Mouse (Mus musculus): ENCODE results near the gene Rag1. TPM values are rescaled to one million over a fixed set of nuclear protein-coding genes. Genes with fewer than 3 reads are reported as not detected.

The Rag1 gene
- total and polyA plus RNA-seq, 3 experiments, result under 0.01 TPM; not detected in 2

- TF ChIP-seq MAX (IDR thresholded peaks at IDR 0.05; ENCODE audit: low read length), result no peak
Observed at GRCm38 (mm10) chr2:101615464-101616305, 33.6 kb downstream of the Rag1 start (continued).

- Histone ChIP-seq H3K4me1 (ENCODE audit: control insufficient read depth in 1 of 2, insufficient read depth in 2 of 2, low read length in 2 of 2) (no peaks in the 10 kb centered on the region), H3K27ac (ENCODE audit: control insufficient read depth, low read depth, low read length) (no peak overlapping the region), H3K9me3 (replicated peaks; ENCODE audit: insufficient read depth, low read length) (no peaks in the 10 kb centered on the region), H3K36me3 (ENCODE audit: control insufficient read depth in 1 of 2, insufficient read depth in 2 of 2, low read length in 2 of 2) (no peaks in the 10 kb centered on the region), H3K9ac (ENCODE audit: control insufficient read depth, low read depth, low read length, poor library complexity, severe bottlenecking) (no peak overlapping the region), H3K4me3 (ENCODE audit: control insufficient read depth in 1 of 2, insufficient read depth in 1 of 2, low read depth in 2 of 2, low read length in 2 of 2) (no peak overlapping the region), H3K79me2 (ENCODE audit: control insufficient read depth, insufficient read depth, low read length, poor library complexity) (no peaks in the 10 kb centered on the region), H3K27me3 (ENCODE audit: control insufficient read depth in 1 of 2, insufficient read depth in 2 of 2, low read length in 2 of 2) (no peaks in the 10 kb centered on the region)
- DNase-seq (ENCODE audit: low read depth, low spot score), result no peak
- TF ChIP-seq MYC (IDR thresholded peaks at IDR 0.05; ENCODE audit: low read depth, low read length) (no peak), POLR2AphosphoS2 (IDR thresholded peaks at IDR 0.05; ENCODE audit: low read length) (no peak), ELF1 (IDR thresholded peaks at IDR 0.05; ENCODE audit: low read depth, low read length) (no peak), CTCF (IDR thresholded peaks at IDR 0.05 in 2 of 3, conservative IDR thresholded peaks at IDR 0.05 in 1 of 3; ENCODE audit: control insufficient read depth in 1 of 3, insufficient read depth in 1 of 3, low read depth in 2 of 3, low read length in 3 of 3, poor library complexity in 1 of 3, severe bottlenecking in 1 of 3) (no peak), MEF2A (IDR thresholded peaks at IDR 0.05; ENCODE audit: extremely low read depth, insufficient replicate concordance, low read depth, low read length, poor library complexity, severe bottlenecking) (no peak), UBTF (IDR thresholded peaks at IDR 0.05; ENCODE audit: borderline replicate concordance, insufficient read depth, low read depth, low read length) (no peak), MYB (IDR thresholded peaks at IDR 0.05; ENCODE audit: low read depth, low read length) (no peak)
Observed at GRCm38 (mm10) chr2:101610861-101611260, 38.4 kb downstream of the Rag1 start.

GRCm38 (mm10) chr2:101608232-101608894, 40.9 kb downstream of the Rag1 start:
- no peaks in the 10 kb centered on the region for H3K79me2 ChIP-seq (ENCODE audit: control insufficient read depth, insufficient read depth, low read length, poor library complexity)
- no peak for DNase-seq (ENCODE audit: low read depth, low spot score)
- no peak overlapping the region for H3K4me3 ChIP-seq (ENCODE audit: control insufficient read depth in 1 of 2, insufficient read depth in 1 of 2, low read depth in 2 of 2, low read length in 2 of 2)
- H3K9me3 ChIP-seq (replicated peaks; ENCODE audit: insufficient read depth, low read length), result no peaks in the 10 kb centered on the region
- no peaks in the 10 kb centered on the region for H3K36me3 ChIP-seq (ENCODE audit: control insufficient read depth in 1 of 2, insufficient read depth in 2 of 2, low read length in 2 of 2)
- TF ChIP-seq USF2 (IDR thresholded peaks at IDR 0.05; ENCODE audit: borderline replicate concordance in 1 of 2, insufficient read depth in 1 of 2, low read depth in 1 of 2, low read length in 2 of 2) (no peak), POLR2A (IDR thresholded peaks at IDR 0.05; ENCODE audit: control insufficient read depth in 1 of 2, insufficient read depth in 1 of 2, low read depth in 1 of 2, low read length in 2 of 2, poor library complexity in 1 of 2) (no peak), KAT2A (conservative IDR thresholded peaks at IDR 0.05; ENCODE audit: low read depth, low read length) (no peak), POLR2AphosphoS5 (IDR thresholded peaks at IDR 0.05; ENCODE audit: borderline replicate concordance, low read depth, low read length) (no peak), ZKSCAN1 (IDR thresholded peaks at IDR 0.05; ENCODE audit: low read depth, low read length) (no peak), MAX (IDR thresholded peaks at IDR 0.05; ENCODE audit: low read length) (no peak), MYB (IDR thresholded peaks at IDR 0.05; ENCODE audit: low read depth, low read length) (no peak), EP300 (IDR thresholded peaks at IDR 0.05; ENCODE audit: low read depth in 1 of 2, low read length in 2 of 2) (no peak), MAFK (IDR thresholded peaks at IDR 0.05; ENCODE audit: borderline replicate concordance, low read depth, low read length) (no peak), TAL1 (IDR thresholded peaks at IDR 0.05; ENCODE audit: low read length) (no peak)
- no peaks in the 10 kb centered on the region for H3K4me1 ChIP-seq (ENCODE audit: control insufficient read depth in 1 of 2, insufficient read depth in 2 of 2, low read length in 2 of 2)
- no peaks in the 10 kb centered on the region for H3K27me3 ChIP-seq (ENCODE audit: control insufficient read depth in 1 of 2, insufficient read depth in 2 of 2, low read length in 2 of 2)
- H3K27ac ChIP-seq (ENCODE audit: control insufficient read depth, low read depth, low read length), result no peak overlapping the region
- H3K9ac ChIP-seq (ENCODE audit: control insufficient read depth, low read depth, low read length, poor library complexity, severe bottlenecking), result no peak overlapping the region
